Mouse (Mus musculus): ENCODE results near the gene Cfap45. TPM values are rescaled to one million over a fixed set of nuclear protein-coding genes. Genes with fewer than 3 reads are reported as not detected.

Cfap45 gene
- total and polyA plus RNA-seq, 3 experiments = 0.40 TPM; not detected in 2

- no peaks in the 10 kb centered on the region for H3K9me3 ChIP-seq (replicated peaks; ENCODE audit: insufficient read depth, low read length)
- DNase-seq (ENCODE audit: low read depth, low spot score) = no peak
- H3K36me3 ChIP-seq (ENCODE audit: control insufficient read depth in 1 of 2, insufficient read depth in 2 of 2, low read length in 2 of 2) = no peaks in the 10 kb centered on the region
- H3K9ac ChIP-seq (ENCODE audit: control insufficient read depth, low read depth, low read length, poor library complexity, severe bottlenecking) = no peak overlapping the region
- TF ChIP-seq RCOR1 (IDR thresholded peaks at IDR 0.05; ENCODE audit: low read depth, low read length) = no peak
- TF ChIP-seq JUND (IDR thresholded peaks at IDR 0.05; ENCODE audit: low read depth, low read length) = no peak
- no peak for TF ChIP-seq CTCF (IDR thresholded peaks at IDR 0.05 in 2 of 3, conservative IDR thresholded peaks at IDR 0.05 in 1 of 3; ENCODE audit: control insufficient read depth in 1 of 3, insufficient read depth in 1 of 3, low read depth in 2 of 3, low read length in 3 of 3, poor library complexity in 1 of 3, severe bottlenecking in 1 of 3)
- no peak for TF ChIP-seq MAFK (IDR thresholded peaks at IDR 0.05; ENCODE audit: borderline replicate concordance, low read depth, low read length)
- no peak for TF ChIP-seq SMC3 (IDR thresholded peaks at IDR 0.05; ENCODE audit: low read depth, low read length)
- no peak for TF ChIP-seq GABPA (IDR thresholded peaks at IDR 0.05; ENCODE audit: low read depth, low read length)
- TF ChIP-seq KAT2A (conservative IDR thresholded peaks at IDR 0.05; ENCODE audit: low read depth, low read length) = no peak
- TF ChIP-seq BHLHE40 (IDR thresholded peaks at IDR 0.05; ENCODE audit: borderline replicate concordance, low read depth, low read length) = no peak
- TF ChIP-seq TBP (IDR thresholded peaks at IDR 0.05; ENCODE audit: low read depth, low read length) = no peak
- no peak for TF ChIP-seq MAX (IDR thresholded peaks at IDR 0.05; ENCODE audit: low read length)
- TF ChIP-seq MYC (IDR thresholded peaks at IDR 0.05; ENCODE audit: low read depth, low read length) = no peak
- no peak for TF ChIP-seq ZNF384 (IDR thresholded peaks at IDR 0.05; ENCODE audit: low read depth, low read length)
- no peak for TF ChIP-seq ZC3H11A (IDR thresholded peaks at IDR 0.05; ENCODE audit: low read depth, low read length)
- TF ChIP-seq RAD21 (IDR thresholded peaks at IDR 0.05; ENCODE audit: low read depth, low read length) = no peak
- TF ChIP-seq CHD2 (IDR thresholded peaks at IDR 0.05; ENCODE audit: low read length) = no peak
- TF ChIP-seq MAZ (IDR thresholded peaks at IDR 0.05; ENCODE audit: low read depth, low read length) = no peak
- TF ChIP-seq USF2 (IDR thresholded peaks at IDR 0.05; ENCODE audit: borderline replicate concordance in 1 of 2, insufficient read depth in 1 of 2, low read depth in 1 of 2, low read length in 2 of 2) = no peak
- TF ChIP-seq TAL1 (IDR thresholded peaks at IDR 0.05; ENCODE audit: low read length) = no peak
- no peak for TF ChIP-seq GATA1 (IDR thresholded peaks at IDR 0.05; ENCODE audit: low read depth, low read length)
- no peaks in the 10 kb centered on the region for H3K4me1 ChIP-seq (ENCODE audit: control insufficient read depth in 1 of 2, insufficient read depth in 2 of 2, low read length in 2 of 2)
- no peak overlapping the region for H3K27ac ChIP-seq (ENCODE audit: control insufficient read depth, low read depth, low read length)
- no peaks in the 10 kb centered on the region for H3K79me2 ChIP-seq (ENCODE audit: control insufficient read depth, insufficient read depth, low read length, poor library complexity)
- peaks cover 1 to 2% of the 10 kb centered on the region in 2 experiments; a peak in 1 of 4 replicates for H3K27me3 ChIP-seq (ENCODE audit: control insufficient read depth in 1 of 2, insufficient read depth in 2 of 2, low read length in 2 of 2)
- no peak overlapping the region for H3K4me3 ChIP-seq (ENCODE audit: control insufficient read depth in 1 of 2, insufficient read depth in 1 of 2, low read depth in 2 of 2, low read length in 2 of 2)
Observed at GRCm38 (mm10) chr1:172562641-172563464, 42.3 kb downstream of the Cfap45 start.

GRCm38 (mm10) chr1:172563465-172563828 is 42.8 kb downstream of the Cfap45 start:
- Histone ChIP-seq H3K9ac (ENCODE audit: control insufficient read depth, low read depth, low read length, poor library complexity, severe bottlenecking) (no peak overlapping the region), H3K4me1 (ENCODE audit: control insufficient read depth in 1 of 2, insufficient read depth in 2 of 2, low read length in 2 of 2) (no peaks in the 10 kb centered on the region), H3K79me2 (ENCODE audit: control insufficient read depth, insufficient read depth, low read length, poor library complexity) (no peaks in the 10 kb centered on the region), H3K4me3 (ENCODE audit: control insufficient read depth in 1 of 2, insufficient read depth in 1 of 2, low read depth in 2 of 2, low read length in 2 of 2) (no peak overlapping the region), H3K27ac (ENCODE audit: control insufficient read depth, low read depth, low read length) (no peak overlapping the region), H3K9me3 (replicated peaks; ENCODE audit: insufficient read depth, low read length) (no peaks in the 10 kb centered on the region), H3K27me3 (ENCODE audit: control insufficient read depth in 1 of 2, insufficient read depth in 2 of 2, low read length in 2 of 2) (peaks cover 1 to 2% of the 10 kb centered on the region in 2 experiments; a peak in 1 of 4 replicates), H3K36me3 (ENCODE audit: control insufficient read depth in 1 of 2, insufficient read depth in 2 of 2, low read length in 2 of 2) (no peaks in the 10 kb centered on the region)
- DNase-seq (ENCODE audit: low read depth, low spot score) = no peak
- TF ChIP-seq NELFE (IDR thresholded peaks at IDR 0.05; ENCODE audit: low read depth, low read length) (no peak), MEF2A (IDR thresholded peaks at IDR 0.05; ENCODE audit: extremely low read depth, insufficient replicate concordance, low read depth, low read length, poor library complexity, severe bottlenecking) (no peak), ZKSCAN1 (IDR thresholded peaks at IDR 0.05; ENCODE audit: low read depth, low read length) (no peak), KAT2A (conservative IDR thresholded peaks at IDR 0.05; ENCODE audit: low read depth, low read length) (no peak), USF2 (IDR thresholded peaks at IDR 0.05; ENCODE audit: borderline replicate concordance in 1 of 2, insufficient read depth in 1 of 2, low read depth in 1 of 2, low read length in 2 of 2) (no peak), ZMIZ1 (IDR thresholded peaks at IDR 0.05; ENCODE audit: low read depth, low read length) (no peak), MXI1 (IDR thresholded peaks at IDR 0.05; ENCODE audit: low read depth, low read length) (no peak), ETS1 (IDR thresholded peaks at IDR 0.05; ENCODE audit: low read depth, low read length) (no peak), POLR2AphosphoS5 (IDR thresholded peaks at IDR 0.05; ENCODE audit: borderline replicate concordance, low read depth, low read length) (no peak), MYB (IDR thresholded peaks at IDR 0.05; ENCODE audit: low read depth, low read length) (no peak), SMC3 (IDR thresholded peaks at IDR 0.05; ENCODE audit: low read depth, low read length) (no peak)
